Mouse (Mus musculus) bone marrow, adult 2 months (tissue): ENCODE measurements around the gene Fam198b.

Source experiments
- CTCF ChIP-seq: fragments of 200-500 bp; IDR thresholded peaks from 2 replicates; pipeline ENCODE4 v1.5.1; 2011; ENCODE audit warnings: low read length, control low read depth; ENCODE audit not compliant: control insufficient read depth, insufficient read depth
- POLR2A ChIP-seq: fragments of 200-500 bp; IDR thresholded peaks from 2 replicates; pipeline ENCODE4 v1.6.1; 2011; ENCODE audit warnings: low read depth, mild to moderate bottlenecking, control low read depth, low read length, borderline replicate concordance; ENCODE audit not compliant: control insufficient read depth

DNA sequence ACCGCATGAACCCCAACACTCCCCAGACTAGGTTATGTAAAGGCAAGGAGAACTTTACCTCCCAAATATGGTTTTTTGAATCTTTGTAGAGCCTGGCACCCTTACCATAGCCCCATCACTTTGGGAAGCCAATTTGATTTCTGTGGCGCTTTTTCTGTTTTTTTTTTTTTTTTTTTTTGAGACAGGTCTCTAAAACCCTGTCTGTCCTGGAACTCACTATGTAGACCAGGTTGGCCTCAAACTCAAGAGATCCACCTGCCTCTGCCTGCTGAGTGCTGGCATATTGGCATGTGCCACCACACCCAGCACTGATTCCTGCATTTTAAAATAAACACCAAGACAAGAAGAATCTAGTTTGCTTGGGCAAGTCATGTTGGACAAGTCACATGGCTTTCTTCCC lies 16.2 kb downstream of the Fam198b start:
- no peak for TF ChIP-seq CTCF
- no peak for TF ChIP-seq POLR2A
